Mouse (Mus musculus): ENCODE results near the gene Hist1h1c.
"Not testable (repeated sequence)": the region's sequence is repeated elsewhere in the genome, so short reads cannot be mapped to it uniquely, and the experiment has no call there.

Gene Hist1h1c

DNA sequence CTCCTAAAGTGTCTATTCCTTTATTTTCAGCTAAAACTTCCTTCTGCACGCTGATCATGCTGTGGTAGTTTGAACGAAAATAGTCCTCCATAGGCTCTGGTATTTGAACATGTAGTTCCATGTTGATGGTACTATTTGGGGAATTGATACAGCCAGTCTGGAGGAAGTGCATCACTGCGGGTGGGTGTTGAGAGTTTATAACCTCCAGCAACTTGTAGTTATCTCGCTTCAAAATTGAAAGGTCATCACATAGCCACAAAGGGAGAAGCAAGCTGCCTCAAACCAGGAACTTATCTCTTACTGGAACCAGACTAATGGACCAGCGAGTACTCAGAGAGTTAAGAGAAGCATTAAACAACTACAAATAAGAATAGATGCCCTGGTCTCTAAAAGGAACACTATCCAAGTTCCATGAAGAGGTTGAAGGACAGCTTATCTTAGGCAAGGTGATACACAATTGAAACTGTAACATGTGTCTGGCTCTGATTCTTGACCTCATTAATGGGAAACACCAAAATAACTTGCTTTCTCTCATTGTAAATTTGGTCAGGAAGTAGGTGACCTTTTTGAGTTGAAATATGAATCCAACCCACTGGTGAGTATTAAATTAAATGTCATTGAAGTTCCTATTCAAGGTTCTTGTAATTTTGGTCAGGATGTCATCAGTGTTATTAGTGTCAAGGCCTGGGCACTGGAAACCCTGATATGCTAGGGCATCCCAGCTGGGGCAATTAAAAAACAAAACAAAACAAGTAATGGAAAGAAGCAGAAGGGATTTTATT is 22.2 kb upstream of the Hist1h1c start:
- DNase-seq (ENCODE audit: low spot score), result no peak

DNA sequence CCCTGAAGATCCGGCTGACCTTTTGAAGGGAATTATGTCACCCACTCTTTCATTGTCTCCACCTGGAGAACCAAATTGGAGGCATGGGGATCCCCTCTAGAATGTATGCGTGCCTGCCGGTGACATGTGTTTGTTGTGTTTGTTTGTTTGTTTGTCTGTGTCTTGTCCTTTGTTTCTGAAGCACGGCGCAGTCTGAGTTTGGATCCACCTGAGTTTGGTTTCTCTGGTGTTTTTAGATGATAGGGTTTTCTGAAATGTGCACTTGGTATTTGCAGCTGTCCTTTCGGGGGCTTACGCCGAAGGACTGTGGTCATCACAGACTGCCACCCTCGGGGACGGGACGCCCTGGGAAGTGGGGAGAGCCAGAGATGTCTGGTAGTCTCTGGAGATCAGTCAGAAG is 21.4 kb upstream of the Hist1h1c start:
- DNase-seq (ENCODE audit: low spot score), result no peak

DNA sequence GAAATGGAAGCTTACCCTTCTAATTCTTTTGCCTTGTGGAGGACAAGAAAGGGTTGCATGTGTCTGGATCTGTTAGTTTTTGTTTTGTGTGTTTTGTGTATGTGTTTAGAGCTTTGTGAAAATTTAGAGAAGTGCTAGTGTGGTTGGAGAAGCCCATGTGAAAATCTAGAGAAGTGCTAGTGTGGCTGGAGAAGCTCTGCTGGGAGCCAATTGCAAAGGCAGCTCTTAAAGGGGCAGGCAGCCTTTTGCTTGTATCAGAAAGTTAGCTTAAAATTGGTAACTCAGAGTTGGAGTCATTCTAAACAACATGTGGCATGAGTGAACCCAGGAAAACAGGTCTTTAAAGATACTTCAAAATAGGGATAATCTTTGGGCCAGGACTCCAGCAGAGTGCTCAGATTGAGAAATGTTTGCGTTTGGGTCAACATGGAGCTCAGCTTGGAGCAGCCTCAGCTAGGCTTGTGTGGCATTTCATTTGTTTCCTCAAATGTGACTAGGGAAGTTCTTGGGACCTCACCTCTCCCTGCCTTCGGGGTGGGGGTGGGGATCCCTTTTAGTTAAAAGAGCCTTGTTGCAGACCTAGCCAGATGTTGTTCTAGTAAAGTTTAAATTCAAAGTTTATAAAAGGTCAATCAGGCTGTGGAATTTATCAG is 20.9 kb upstream of the Hist1h1c start:
- DNase-seq (ENCODE audit: low spot score), result not testable (repeated sequence)

DNA sequence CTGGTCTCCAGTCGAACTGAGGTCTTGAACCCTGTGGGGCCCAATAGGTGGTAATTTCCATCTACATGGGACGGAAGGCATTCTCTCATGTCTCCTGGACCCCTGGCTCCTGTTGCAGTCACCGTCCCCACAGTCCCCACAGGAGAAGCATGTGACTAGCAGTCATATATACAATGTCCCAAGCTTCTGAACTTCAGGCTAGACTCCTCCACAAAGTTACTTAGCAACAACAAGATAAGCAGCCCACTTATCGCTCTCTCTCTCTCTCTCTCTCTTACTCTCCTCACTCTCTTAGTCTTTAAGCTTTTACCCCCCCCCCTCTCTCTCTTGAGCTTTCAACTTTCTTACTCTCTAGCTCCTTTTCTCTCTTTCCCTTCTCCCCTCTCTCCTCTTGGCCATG is 14.4 kb upstream of the Hist1h1c start:
- no peak for DNase-seq (ENCODE audit: low spot score)

DNA sequence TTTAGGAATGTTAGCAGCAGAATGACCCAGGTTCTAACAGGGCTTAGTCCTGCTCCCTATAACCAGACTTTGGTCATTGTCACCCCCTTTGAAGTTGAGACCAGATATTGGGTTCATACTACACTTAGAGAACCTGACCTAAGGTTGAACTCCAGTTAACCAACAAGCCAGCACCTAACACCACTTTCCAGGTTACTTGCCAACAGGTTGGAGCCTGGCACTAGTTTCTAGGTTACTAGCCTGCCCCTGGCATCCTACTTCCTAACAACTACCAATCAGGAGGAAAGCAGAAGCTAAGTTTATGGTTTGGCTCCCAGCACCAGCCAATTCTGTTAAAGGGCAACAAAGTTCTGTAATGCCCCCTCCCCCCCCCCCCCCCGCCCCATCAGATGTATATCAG is 13.4 kb upstream of the Hist1h1c start:
- no peak for DNase-seq (ENCODE audit: low spot score)

DNA sequence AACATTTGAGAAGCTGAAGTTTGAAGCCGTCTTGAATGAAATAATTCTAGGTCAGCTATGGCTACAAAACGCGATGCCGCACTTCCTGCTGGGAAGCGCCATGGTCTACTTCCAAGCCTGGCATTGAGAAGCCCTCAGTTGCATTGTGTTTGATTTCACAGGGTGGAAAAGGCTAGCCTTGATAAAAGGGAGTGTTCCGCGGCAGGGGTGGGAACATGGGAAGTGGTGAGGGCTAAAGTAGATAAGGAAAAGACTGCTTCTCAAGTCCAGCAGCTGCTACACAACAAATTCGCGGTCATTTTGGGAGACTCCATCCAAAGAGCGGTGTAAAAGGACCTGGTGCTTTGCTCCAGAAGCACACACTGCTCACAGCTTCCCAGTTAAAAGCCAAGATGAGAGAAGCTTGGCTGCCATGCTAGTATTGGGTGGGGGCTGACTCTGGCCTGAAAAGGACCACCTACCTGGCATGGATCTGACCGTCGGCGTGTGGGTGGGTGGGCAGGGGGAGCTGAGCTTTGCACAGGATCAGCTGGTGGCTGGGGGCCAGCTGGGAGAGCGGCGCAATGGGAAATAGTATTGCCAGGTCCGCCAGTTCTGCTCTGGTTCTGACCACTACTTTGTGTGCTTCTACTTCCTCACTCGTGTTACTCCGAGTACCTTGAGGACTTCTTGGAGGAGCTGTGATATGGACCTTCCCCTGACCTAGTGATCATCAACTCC is 10.0 kb upstream of the Hist1h1c start:
- DNase-seq (ENCODE audit: low spot score), result no peak

DNA sequence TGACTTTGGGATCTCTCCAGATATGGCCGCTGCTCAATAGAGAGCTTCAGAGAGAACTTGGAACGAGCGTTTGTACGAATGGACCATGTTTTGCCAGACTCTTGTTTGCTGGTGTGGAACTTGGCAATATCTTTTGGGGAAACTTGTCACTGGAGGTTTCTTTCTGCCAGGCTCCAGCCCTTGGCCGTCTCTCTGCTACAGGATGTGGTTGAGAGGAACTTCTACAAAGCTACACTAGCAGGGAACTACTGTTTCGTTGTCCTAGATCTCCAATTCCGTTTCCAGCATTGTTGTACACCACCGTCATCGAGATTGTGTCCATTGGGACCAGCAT is 9.4 kb upstream of the Hist1h1c start:
- DNase-seq (ENCODE audit: low spot score), result no peak

DNA sequence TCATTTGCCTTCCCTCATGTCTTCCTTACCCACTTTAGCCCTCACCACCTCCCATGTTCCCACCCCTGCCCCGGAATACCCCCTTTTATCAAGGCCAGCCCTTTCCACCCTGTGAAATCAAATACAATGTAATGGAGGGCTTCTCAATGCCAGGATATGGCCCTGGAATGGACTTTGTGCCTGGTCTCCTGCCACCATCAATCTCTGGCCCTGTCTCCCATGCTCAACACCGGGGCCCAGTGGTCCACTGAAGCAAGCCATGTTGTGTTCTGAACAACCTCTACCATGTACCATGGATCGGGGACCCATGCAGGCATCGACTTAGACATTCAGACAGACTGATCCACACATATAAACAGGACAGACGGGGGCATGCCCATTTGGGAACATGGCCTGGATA is 8.9 kb upstream of the Hist1h1c start:
- no peak for DNase-seq (ENCODE audit: low spot score)

DNA sequence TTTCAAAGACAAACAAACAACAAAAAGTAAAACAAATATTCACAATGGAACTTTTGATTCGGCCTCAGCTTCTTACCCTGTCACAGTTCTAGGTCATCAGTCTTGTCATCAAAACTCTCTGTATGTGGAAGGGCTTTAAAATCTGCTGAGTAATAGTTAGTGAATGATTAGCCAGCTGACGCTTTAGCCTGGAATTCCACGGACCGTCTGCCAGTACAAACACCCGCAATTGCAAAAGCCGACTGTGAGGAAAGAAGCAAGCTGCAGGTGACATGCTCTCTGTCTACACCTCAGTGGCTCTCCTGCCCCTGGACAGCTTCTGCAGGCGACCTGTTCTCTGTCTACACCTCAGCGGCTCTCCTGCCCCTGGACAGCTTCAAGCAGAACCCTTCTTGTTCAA is 8.1 kb upstream of the Hist1h1c start:
- no peak for DNase-seq (ENCODE audit: low spot score)

DNA sequence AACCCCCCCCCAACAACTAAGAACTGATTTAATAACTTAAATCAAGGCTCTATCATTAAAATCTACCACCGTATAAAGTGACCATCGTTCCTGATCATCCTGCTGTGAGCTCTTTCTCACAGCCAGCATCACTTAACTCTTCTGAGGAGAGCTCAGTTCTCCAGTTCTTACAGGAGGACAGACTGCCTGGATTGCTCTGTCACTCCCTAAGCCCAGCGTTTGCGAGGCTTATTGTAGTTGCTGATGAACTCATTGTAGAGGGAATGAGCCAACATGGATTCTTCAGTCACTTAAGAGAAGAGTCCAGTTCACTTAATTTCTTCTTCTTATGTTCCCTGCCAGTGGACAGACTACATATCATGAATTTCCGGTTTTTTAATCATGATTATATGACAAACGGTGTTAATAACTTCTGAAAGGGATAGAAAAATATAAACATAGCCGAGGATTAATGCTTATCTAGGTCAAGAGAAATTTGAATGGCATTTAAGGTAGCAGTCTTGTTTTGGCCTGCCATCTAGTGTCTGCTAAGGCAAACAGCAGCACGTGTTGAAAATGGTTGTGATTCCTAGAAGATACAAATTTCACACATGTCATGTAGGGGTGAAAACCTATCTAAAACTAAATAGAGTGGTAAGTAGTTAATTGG is 6.3 kb upstream of the Hist1h1c start:
- DNase-seq (ENCODE audit: low spot score), result no peak

DNA sequence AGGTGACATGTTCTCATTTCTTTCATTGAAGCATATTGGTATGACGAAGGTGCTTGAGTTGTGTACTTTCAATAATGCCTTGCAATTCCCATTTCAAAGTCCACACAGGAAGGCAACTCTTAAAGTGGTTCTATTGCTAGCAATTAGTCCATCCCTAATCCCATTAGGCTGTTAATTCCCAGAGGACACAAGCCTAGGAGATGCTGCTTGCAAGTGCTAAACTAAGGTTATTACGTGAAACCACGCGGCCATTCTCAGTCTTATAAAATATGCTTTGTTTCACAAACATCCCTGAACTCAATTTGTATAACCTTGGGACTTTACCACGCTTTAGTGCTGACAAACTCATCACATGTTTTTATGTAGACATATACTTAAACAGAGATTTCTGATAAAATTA is 1.5 kb upstream of the Hist1h1c start:
- DNase-seq (ENCODE audit: low spot score), result no peak

DNA sequence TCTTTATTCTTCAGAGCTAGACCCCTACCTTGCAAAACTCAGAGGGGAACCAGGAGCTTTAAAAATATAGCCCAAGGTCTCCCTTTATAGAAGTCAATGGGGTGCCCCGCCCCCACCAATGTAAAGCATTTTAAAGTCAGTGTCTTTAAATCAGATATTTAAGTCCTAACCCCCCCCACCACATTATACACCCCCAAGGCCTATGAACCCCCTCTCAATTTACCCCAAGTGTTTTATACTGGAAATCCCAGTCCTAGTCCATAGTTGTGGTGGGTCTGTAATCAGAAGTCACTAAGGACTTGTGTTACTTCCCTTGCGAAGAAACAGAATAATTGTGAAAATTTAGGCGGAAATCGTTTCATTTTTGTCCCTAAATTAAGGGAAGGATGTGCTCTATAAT is 567 bp upstream of the Hist1h1c start:
- DNase-seq (ENCODE audit: low spot score), result no peak

DNA sequence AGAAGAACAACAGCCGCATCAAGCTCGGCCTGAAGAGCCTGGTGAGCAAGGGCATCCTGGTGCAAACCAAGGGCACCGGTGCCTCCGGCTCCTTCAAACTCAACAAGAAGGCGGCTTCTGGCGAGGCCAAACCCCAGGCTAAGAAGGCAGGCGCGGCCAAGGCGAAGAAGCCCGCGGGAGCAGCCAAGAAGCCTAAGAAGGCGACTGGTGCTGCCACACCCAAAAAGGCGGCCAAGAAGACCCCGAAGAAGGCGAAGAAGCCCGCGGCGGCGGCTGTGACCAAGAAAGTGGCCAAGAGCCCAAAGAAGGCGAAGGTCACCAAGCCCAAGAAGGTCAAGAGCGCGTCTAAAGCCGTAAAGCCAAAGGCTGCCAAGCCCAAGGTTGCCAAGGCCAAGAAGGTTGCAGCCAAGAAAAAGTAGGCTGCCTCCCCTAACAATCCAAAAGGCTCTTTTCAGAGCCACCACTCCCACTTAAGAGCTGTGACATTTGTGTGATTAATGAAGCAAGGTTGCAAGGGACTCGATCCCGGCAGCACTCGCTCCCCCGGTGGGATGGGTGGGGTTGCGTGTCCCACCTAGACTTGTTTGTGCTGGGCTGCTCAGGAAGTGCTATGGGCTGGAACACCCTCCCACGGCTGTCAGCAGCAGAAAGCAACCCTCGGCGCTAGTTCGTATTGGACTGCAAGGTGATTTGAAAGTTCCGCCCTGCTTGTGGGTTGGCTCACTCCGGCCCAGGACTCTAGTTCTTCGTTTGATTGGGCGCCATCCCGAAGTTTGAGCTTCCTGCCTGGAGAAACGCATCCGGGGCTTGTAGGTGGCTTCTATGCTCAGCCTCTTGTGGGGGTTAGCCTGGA is 687 bp downstream of the Hist1h1c start:
- DNase-seq (ENCODE audit: low spot score), result peak; percentile 94

DNA sequence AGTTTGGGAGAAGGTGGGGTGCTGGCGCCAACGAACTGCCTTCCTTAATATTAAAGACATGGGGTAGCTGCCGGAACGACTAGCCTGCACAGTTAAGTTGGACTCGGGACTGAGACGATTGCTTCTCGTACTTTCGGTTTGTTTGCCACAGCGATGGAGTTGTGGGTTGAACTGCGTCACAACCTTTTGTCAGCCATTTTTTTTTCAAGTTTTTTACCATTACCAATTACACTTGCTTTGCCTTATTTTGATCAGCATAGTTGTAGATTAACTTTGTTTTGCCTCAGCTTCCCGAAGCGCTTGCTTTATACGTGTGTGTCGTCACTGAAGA is 1.3 kb downstream of the Hist1h1c start:
- DNase-seq (ENCODE audit: low spot score), result no peak

DNA sequence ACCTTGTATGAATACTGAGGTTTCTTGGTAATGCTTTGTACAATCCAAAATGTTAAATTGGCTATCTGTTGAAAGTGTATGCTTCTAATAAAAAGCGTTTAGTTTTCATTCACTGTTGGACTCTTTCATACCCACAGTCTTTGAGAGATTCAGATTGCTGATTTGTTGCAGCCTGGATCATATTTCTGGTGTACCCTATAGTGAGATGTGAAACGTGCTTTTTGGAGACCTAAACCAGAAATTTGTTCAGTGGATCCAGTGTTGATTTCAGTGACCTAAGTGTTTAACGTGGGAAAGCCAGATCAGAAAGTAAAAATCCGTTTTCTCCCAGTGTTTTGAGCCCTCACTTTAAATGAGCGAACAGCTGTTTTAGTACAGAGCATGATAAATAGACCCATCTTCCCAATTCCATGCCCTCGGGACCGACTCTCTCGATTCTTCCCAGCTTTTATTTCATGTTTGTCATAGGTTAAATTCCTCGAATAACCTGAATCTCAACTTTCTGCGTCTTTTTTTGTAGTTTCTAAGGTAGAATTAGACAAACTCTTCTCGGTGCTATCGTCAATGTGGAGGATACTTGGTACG is 1.7 kb downstream of the Hist1h1c start:
- no peak for DNase-seq (ENCODE audit: low spot score)

DNA sequence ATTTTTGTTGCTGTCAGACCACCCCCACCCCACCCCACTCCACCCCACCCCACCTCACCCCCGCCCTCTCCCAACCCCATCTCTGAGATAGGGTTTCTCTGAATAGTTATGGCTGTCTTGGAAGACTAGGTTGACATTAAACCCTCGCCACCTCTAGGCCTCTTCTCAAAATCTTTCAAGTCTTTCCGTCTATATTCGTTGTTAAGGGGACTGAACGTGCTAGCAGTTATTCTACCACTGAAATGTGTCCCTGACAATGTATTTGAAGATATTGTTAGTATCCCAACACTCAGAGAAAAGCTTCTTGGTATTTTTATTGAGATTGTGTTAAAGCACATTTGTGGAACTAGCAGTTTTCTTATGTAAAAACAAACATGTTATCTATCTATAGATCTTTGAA is 2.3 kb downstream of the Hist1h1c start:
- no peak for DNase-seq (ENCODE audit: low spot score)

DNA sequence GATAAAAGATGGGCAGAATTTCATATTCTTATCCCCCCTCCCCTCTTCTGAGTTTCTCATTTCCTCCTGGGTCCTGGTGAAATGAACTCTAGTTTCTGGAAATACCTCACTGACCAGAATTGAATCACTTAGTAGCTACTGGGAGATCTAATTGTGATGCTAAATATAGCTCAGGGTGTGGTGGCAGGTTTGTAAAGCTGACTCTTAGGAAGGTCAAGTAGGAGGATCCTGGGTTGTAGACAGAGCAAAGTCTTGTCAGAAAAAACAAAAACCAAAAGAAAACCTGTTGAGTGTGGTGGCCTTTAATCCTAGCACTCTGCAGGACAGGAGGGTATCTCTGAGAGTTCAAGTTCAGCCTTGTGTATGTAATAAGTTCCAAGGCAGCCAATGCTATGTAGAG is 3.4 kb downstream of the Hist1h1c start:
- DNase-seq (ENCODE audit: low spot score), result no peak

DNA sequence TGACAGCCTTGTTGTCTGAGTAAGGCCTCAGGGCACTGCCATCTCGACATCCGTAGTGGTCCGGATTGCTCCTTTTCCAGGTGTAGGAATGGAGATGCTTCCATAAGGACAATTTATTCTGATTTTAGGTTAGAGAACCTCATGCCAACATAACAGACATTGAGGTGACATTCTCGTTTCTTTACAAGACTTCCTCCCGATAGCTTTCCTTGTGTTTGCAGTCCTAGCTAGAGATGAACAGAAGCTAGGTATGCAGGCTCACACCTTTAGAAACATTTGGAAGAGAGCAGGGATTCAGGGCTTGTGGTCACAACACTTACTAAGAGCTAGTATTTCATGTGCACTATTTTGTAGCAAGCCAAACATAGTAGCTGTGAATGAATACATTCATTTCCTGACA is 4.6 kb downstream of the Hist1h1c start:
- DNase-seq (ENCODE audit: low spot score), result no peak

DNA sequence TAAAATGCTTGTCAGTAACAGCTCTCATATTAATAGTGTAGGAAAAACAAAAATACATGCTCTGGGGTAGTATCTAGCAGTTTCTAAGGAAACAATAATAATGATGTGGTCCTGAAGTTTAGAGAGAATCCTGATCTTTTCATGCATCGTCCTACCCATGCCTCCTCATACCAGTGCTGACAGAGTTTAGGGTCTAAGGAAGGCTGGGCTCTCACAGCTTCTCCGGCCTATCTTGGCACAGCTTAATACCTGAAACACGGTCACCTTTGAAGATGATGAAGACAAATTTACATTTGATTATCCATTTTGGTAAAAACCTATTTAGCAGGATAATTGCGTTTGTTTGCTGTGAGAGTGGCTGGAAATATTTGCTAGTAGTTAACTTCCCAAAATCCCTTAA is 5.4 kb downstream of the Hist1h1c start:
- DNase-seq (ENCODE audit: low spot score), result no peak

DNA sequence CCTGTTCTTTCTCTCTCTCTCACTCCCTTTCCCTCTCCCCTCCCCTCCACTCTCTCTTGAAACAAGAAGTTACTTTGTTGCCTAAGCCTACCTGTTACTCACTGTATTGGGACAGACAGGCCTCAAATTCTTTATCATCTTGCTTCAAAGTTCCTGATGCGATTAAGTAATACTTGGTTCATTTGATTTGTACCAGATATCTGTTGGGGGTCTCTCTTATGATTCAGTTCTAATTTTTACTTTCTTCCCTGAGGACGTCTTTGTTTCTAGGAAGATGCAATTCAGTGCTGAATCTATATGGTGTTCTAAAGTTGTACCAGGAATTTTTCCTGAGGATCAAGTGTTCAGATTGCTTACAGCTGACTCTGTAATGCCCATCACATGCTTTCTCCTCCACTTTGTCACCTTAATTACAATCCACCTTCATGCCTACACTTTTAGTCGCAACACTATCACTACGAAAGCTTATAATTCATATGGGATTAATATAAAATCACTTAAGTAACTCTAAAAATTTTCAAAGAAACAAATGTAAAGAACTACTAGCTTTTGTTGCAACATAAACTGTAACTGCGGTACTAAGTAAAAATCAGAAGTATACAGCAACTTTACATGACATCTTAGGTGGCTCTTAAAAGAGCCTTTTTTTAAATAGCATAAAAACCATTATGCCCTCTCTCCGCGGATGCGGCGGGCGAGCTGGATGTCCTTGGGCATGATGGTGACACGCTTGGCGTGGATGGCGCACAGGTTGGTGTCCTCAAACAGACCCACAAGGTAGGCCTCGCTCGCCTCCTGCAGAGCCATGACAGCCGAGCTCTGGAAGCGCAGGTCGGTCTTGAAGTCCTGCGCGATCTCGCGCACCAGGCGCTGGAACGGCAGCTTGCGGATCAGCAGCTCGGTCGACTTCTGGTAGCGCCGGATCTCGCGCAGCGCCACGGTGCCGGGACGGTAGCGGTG is 6.1 kb downstream of the Hist1h1c start:
- DNase-seq (ENCODE audit: low spot score), result no peak

All from left cerebral cortex, adult 11 months (tissue).